Mouse (Mus musculus) embryonic facial prominence, embryonic 14.5 days (tissue): ENCODE measurements at regions not wholly inside any gene's neighbourhood (a gene's known extent, or its start where the extent isn't known, plus 50 kb on each side); places are given as distances from the start of the nearest gene placed in this dataset.
A peak's percentile ranks its signal among the peaks of the same experiment; 100 is the strongest.

Experiments
- ATAC-seq: fragments of 200-750 bp; cut with Nextera tagmentation; 2 replicates; pipeline ENCODE4 v1.8.0; 2017; ENCODE audit warnings: low read depth, moderate number of reproducible peaks, moderate TSS enrichment
- DNase-seq: peaks from one replicate; pipeline ENCODE4 v3.0.0-alpha.2; 2015; ENCODE audit warnings: low spot score
- H3K27ac ChIP-seq: fragments of 300-500 bp; sonication (generic); replicated peaks from 2 replicates; pipeline ENCODE4 v1.5.1; 2014; ENCODE audit warnings: low read depth, mild to moderate bottlenecking, low read length, moderate library complexity
- H3K27me3 ChIP-seq: fragments of 300-500 bp; sonication (generic); replicated peaks from 2 replicates; pipeline ENCODE4 v1.6.1; 2014; ENCODE audit warnings: low read length; ENCODE audit not compliant: control insufficient read depth, insufficient read depth
- H3K36me3 ChIP-seq: fragments of 300-500 bp; sonication (generic); 2 replicates; pipeline ENCODE4 v1.6.1; 2014; ENCODE audit warnings: low read length, mixed read lengths; ENCODE audit not compliant: control insufficient read depth, insufficient read depth
- H3K4me1 ChIP-seq: fragments of 300-500 bp; sonication (generic); 2 replicates; pipeline ENCODE4 v1.6.1; 2014; ENCODE audit warnings: antibody characterized with exemption, low read length; ENCODE audit not compliant: control insufficient read depth, insufficient read depth
- H3K4me2 ChIP-seq: fragments of 300-500 bp; sonication (generic); 2 replicates; pipeline ENCODE4 v1.6.1; 2014; ENCODE audit warnings: low read depth, mild to moderate bottlenecking, low read length, moderate library complexity, mixed read lengths
- H3K4me3 ChIP-seq: fragments of 300-500 bp; sonication (generic); 2 replicates; pipeline ENCODE4 v1.5.1; 2014; ENCODE audit warnings: low read depth, mild to moderate bottlenecking, low read length
- H3K9ac ChIP-seq: fragments of 300-500 bp; sonication (generic); 2 replicates; pipeline ENCODE4 v1.6.1; 2014; ENCODE audit warnings: low read depth, mild to moderate bottlenecking, low read length, moderate library complexity, mixed read lengths
- H3K9me3 ChIP-seq: fragments of 300-500 bp; sonication (generic); 2 replicates; pipeline ENCODE4 v1.6.1; 2016; ENCODE audit warnings: low read length; ENCODE audit not compliant: control insufficient read depth
- WGBS: fragments of 180-500 bp; shearing (Covaris S2); extraction: QIAGEN DNeasy Blood & Tissue Kit; methylation state at CpG from one replicate; pipeline ENCODE4 v1.1.7; 2014; 5-methylcytosine and 5-hydroxymethylcytosine counted together

- DNase-seq (no peak), ATAC-seq (no peak)
- Histone ChIP-seq H3K4me1 (no peaks in the 10 kb centered on the region), H3K4me2 (no peak overlapping the region), H3K4me3 (no peak overlapping the region), H3K36me3 (no peaks in the 10 kb centered on the region), H3K9ac (no peak overlapping the region), H3K9me3 (peaks cover 4% of the 10 kb centered on the region; the same call in 1 of the 2 replicates), H3K27ac (no peak overlapping the region), H3K27me3 (no peaks in the 10 kb centered on the region)
- WGBS = 91% methylated on average over 3 of the region's 3 CpGs
These were observed 125.3 kb upstream of the Dnajc19 start for GRCm38 (mm10) chr3:34206454-34206853.

- Histone ChIP-seq H3K27ac (no peak overlapping the region), H3K4me3 (no peak overlapping the region), H3K9ac (no peak overlapping the region), H3K4me1 (no peaks in the 10 kb centered on the region), H3K27me3 (peaks cover 16% of the 10 kb centered on the region), H3K36me3 (no peaks in the 10 kb centered on the region), H3K9me3 (no peaks in the 10 kb centered on the region), H3K4me2 (no peak overlapping the region)
- WGBS = 30% methylated on average over 8 of the region's 8 CpGs
- ATAC-seq = peak; percentile 44; the same call in 1 of the 2 replicates
- DNase-seq = peak; percentile 36
These were observed 117.1 kb upstream of the Dnajc19 start for GRCm38 (mm10) chr3:34198228-34198627.

GRCm38 (mm10) chr3:34197163-34197455 is 116.0 kb upstream of the Dnajc19 start:
- H3K4me2 ChIP-seq = peak overlapping the region; percentile 33; the same call in 1 of the 2 replicates
- WGBS = 11% methylated on average over 10 of the region's 10 CpGs

DNA sequence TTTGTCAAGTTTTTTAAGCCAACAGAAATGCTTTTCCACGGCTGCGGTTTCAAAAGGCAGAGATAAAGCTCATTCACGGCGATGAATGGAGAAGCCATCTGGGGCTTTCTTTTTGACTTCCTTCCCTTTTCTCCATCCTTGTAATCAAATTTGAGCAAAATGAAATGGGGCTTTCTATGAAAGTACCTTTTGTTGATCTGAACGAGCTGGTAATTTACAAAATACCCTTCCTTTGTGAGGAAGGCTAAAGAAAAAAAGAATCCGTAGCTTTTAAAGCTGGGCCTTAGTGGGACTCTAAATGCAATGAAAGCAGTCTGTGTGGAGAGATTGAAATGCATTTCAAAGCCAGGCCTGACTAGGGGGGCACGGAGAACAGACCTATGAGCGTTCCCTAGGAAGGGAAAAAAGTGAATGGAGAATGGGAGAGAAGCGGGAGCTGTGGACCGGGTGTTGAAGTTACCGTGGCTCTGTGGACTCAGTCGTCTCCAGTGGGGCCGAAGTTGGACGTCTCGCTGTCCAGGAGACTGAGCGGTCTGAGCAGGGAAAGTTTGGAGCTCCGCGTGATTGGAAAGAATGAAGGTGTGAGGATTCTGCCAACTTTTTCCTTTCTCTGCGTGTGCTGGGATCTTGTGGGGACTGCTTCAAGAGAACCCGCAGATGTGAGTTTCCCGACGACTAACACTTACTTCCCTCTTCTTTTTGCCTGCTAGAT is 115.5 kb upstream of the Dnajc19 start:
- peak overlapping the region; percentile 3; the same call in 1 of the 2 replicates for H3K4me3 ChIP-seq
- H3K27ac ChIP-seq = no peak overlapping the region
- no peak overlapping the region for H3K9ac ChIP-seq
- H3K27me3 ChIP-seq = peaks cover 16% of the 10 kb centered on the region
- no peaks in the 10 kb centered on the region for H3K9me3 ChIP-seq
- no peaks in the 10 kb centered on the region for H3K36me3 ChIP-seq
- WGBS = 38% methylated on average over 22 of the region's 22 CpGs
- no peak for DNase-seq
- H3K4me1 ChIP-seq = no peaks in the 10 kb centered on the region
- peak overlapping the region; percentile 33; the same call in 1 of the 2 replicates for H3K4me2 ChIP-seq
- no peak for ATAC-seq

More at GRCm38 (mm10) chr3:34197163-34197455, 116.0 kb upstream of the Dnajc19 start:
- Histone ChIP-seq H3K36me3 (no peaks in the 10 kb centered on the region), H3K4me1 (no peaks in the 10 kb centered on the region), H3K9ac (no peak overlapping the region), H3K9me3 (no peaks in the 10 kb centered on the region), H3K27me3 (peaks cover 16% of the 10 kb centered on the region), H3K4me3 (0 out of 2 replicates have a peak overlapping the region, but pooled peaks have one; percentile 3), H3K27ac (no peak overlapping the region)
- ATAC-seq (no peak), DNase-seq (peak; percentile 27)

DNA sequence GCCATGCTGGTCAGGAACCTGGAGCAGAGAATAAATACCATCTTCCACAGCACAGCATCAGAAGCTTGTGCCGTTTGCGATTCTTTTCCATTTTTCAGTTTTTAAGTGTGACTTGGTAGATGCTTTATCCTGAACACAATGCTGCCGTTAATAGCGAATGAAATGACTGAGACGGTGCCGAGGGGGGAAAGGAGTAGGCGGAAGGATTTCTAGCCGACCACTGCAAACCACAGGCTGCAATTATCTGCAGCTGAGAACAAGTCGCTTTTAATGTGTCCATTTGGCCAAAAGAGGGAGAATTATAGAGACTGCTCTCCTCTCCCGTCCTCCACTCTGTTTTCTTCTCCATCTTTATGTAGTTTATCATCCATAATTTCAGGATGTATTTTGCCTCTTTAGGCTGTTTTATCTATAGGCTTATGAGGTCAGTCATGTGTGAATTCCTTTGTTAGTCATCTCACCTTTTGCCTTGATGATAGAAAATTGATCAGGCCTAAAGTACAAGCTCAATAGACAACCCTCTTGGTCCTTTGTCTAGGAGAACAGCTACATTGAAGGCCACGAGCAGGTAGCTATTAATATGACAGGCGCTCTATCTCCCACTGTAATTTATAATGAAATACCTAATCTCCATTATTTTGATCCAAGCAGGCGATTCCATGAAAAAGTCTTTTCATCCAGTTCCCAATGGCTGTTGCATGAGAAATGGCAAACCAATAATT is 114.8 kb upstream of the Dnajc19 start:
- H3K4me1 ChIP-seq = no peaks in the 10 kb centered on the region
- peak; percentile 2 for DNase-seq
- no peak for ATAC-seq
- no peaks in the 10 kb centered on the region for H3K9me3 ChIP-seq
- H3K4me2 ChIP-seq = no peak overlapping the region
- 59% methylated on average over 13 of the region's 13 CpGs for WGBS
- no peak overlapping the region for H3K9ac ChIP-seq
- H3K4me3 ChIP-seq = no peak overlapping the region
- H3K27ac ChIP-seq = no peak overlapping the region
- H3K27me3 ChIP-seq = peaks cover 16% of the 10 kb centered on the region
- H3K36me3 ChIP-seq = no peaks in the 10 kb centered on the region

DNA sequence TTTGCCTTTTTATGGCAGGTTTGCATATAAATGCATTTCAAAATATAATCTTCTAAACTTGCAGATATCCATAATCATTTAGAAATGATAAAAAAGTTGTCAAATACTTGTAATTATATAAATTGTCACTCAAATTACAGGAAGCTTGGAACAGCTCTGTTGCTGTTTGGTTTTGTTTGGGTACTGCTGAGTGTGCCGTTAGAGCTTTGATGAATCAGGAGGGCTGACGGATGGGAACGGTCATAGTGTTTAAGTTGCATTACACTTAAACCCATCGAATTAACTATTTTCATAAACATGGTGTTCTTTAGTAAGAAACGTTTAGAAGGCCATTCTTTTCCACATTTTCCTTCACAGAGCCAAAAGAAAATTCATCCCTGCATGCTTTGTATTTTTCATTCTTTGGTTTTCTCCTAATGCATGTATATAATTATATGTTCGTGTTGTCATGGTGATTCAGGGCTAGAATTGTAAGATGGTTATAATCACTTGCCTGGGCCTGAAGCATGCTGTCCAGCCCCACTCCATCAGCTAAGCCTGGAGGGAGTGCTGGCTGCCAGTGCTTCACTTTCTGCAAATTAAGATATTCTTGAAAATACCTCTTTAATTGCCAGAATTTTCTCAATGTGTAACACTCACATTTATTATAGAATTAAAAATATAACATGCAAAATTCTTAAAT is 92.4 kb upstream of the Dnajc19 start:
- WGBS = 58% methylated on average over 6 of the region's 6 CpGs

GRCm38 (mm10) chr3:34172899-34173298 is 91.8 kb upstream of the Dnajc19 start:
- no peak overlapping the region for H3K4me3 ChIP-seq
- no peak overlapping the region for H3K4me2 ChIP-seq
- H3K9me3 ChIP-seq = no peaks in the 10 kb centered on the region
- no peak overlapping the region for H3K9ac ChIP-seq
- no peaks in the 10 kb centered on the region for H3K36me3 ChIP-seq
- peak; percentile 31; the same call in 1 of the 2 replicates for ATAC-seq
- H3K27me3 ChIP-seq = no peaks in the 10 kb centered on the region
- WGBS = 65% methylated on average over 4 of the region's 4 CpGs
- no peak overlapping the region for H3K27ac ChIP-seq
- no peaks in the 10 kb centered on the region for H3K4me1 ChIP-seq
- DNase-seq = no peak

More for the DNA sequence above, 92.4 kb upstream of the Dnajc19 start:
- no peak for ATAC-seq
- H3K4me3 ChIP-seq = no peak overlapping the region
- no peak for DNase-seq
- H3K4me2 ChIP-seq = no peak overlapping the region
- H3K9me3 ChIP-seq = no peaks in the 10 kb centered on the region
- no peaks in the 10 kb centered on the region for H3K27me3 ChIP-seq
- H3K36me3 ChIP-seq = no peaks in the 10 kb centered on the region
- no peak overlapping the region for H3K9ac ChIP-seq
- H3K4me1 ChIP-seq = no peaks in the 10 kb centered on the region
- H3K27ac ChIP-seq = no peak overlapping the region

DNA sequence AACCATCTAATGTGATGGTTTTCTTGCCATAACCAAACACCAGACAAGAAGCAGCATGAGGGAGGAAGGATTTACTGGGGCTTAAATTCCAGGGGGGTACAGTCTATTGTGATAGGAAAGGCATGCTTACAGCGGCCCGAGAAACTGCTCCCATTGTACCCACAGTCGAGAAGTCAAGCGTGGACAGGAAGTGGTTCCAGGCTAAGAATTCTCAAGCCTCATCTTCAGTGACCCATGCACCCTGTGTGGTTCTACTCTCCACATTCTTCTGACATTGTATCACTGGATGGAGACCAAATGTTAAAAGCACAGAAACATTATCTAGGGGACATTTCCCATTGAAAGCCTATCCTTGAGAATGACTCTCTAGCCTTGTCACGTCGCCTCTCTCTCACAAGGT is 90.8 kb upstream of the Dnajc19 start:
- no peak overlapping the region for H3K27ac ChIP-seq
- 79% methylated on average over 6 of the region's 6 CpGs for WGBS
- H3K36me3 ChIP-seq = no peaks in the 10 kb centered on the region
- ATAC-seq (no peak), DNase-seq (no peak)
- H3K9ac ChIP-seq = no peak overlapping the region
- H3K4me2 ChIP-seq = no peak overlapping the region
- no peaks in the 10 kb centered on the region for H3K4me1 ChIP-seq
- H3K27me3 ChIP-seq = no peaks in the 10 kb centered on the region
- no peak overlapping the region for H3K4me3 ChIP-seq
- H3K9me3 ChIP-seq = no peaks in the 10 kb centered on the region
